Mouse (Mus musculus) brain, embryonic 14.5 days (tissue): ENCODE measurements around the gene Fam19a4.
"Not testable (repeated sequence)": the region's sequence is repeated elsewhere in the genome, so short reads cannot be mapped to it uniquely, and the experiment has no call there.

Experiments
- CTCF ChIP-seq: fragments of 200-500 bp; IDR thresholded peaks from 2 replicates; pipeline ENCODE4 v1.5.1; 2012; ENCODE audit warnings: inconsistent platforms, mild to moderate bottlenecking, moderate library complexity, borderline replicate concordance; ENCODE audit not compliant: insufficient read depth, insufficient read length; ENCODE audit errors: extremely low read depth
- POLR2A ChIP-seq: fragments of 200-500 bp; IDR thresholded peaks from 2 replicates; pipeline ENCODE4 v1.6.1; 2012; ENCODE audit warnings: mild to moderate bottlenecking, inconsistent platforms, borderline replicate concordance; ENCODE audit not compliant: poor library complexity, insufficient read depth, insufficient read length, severe bottlenecking; ENCODE audit errors: extremely low read depth

GRCm38 (mm10) chr6:96876651-96877050 lies 183.6 kb downstream of the Fam19a4 start:
- TF ChIP-seq POLR2A, CTCF: not testable (repeated sequence)
